Mouse (Mus musculus) forebrain, postnatal 0 days (tissue): ENCODE measurements at regions not wholly inside any gene's neighbourhood (a gene's known extent, or its start where the extent isn't known, plus 50 kb on each side); places are given as distances from the start of the nearest gene placed in this dataset.

Experiments used
- ATAC-seq: fragments of 200-750 bp; cut with Nextera tagmentation; 2 replicates; pipeline ENCODE4 v1.8.0; 2017; ENCODE audit warnings: mild to moderate bottlenecking, moderate library complexity
- DNase-seq: peaks from one replicate; pipeline ENCODE4 v3.0.0-alpha.2; 2015
- H3K27ac ChIP-seq: fragments of 300-500 bp; sonication (generic); 2 replicates; pipeline ENCODE4 v1.5.1; 2014; ENCODE audit warnings: low read depth, mild to moderate bottlenecking, antibody characterized with exemption, low read length, moderate library complexity, mixed read lengths
- H3K27me3 ChIP-seq: fragments of 300-500 bp; sonication (generic); 2 replicates; pipeline ENCODE4 v1.6.1; 2014; ENCODE audit warnings: mild to moderate bottlenecking, low read length, mixed read lengths; ENCODE audit not compliant: insufficient read depth
- H3K36me3 ChIP-seq: fragments of 300-500 bp; sonication (generic); 2 replicates; pipeline ENCODE4 v1.6.1; 2014; ENCODE audit warnings: mild to moderate bottlenecking, moderate library complexity; ENCODE audit not compliant: insufficient read depth
- H3K4me1 ChIP-seq: fragments of 300-500 bp; sonication (generic); 2 replicates; pipeline ENCODE4 v1.6.1; 2014; ENCODE audit warnings: antibody characterized with exemption; ENCODE audit not compliant: insufficient read depth
- H3K4me2 ChIP-seq: fragments of 300-500 bp; sonication (generic); 2 replicates; pipeline ENCODE4 v1.6.1; 2014; ENCODE audit warnings: low read depth, mild to moderate bottlenecking, moderate library complexity
- H3K4me3 ChIP-seq: fragments of 300-500 bp; sonication (generic); 2 replicates; pipeline ENCODE4 v1.5.1; 2014; ENCODE audit warnings: low read depth, low read length, mixed read lengths
- H3K9ac ChIP-seq: fragments of 300-500 bp; sonication (generic); 2 replicates; pipeline ENCODE4 v1.6.1; 2014; ENCODE audit warnings: mild to moderate bottlenecking
- H3K9me3 ChIP-seq: fragments of 300-500 bp; sonication (generic); 2 replicates; pipeline ENCODE4 v1.6.1; 2016; ENCODE audit warnings: low read length
- CTCF ChIP-seq: sonication (generic); IDR thresholded peaks from 2 replicates; pipeline ENCODE4 v1.5.1; 2016; ENCODE audit warnings: antibody characterized with exemption, control low read depth, low read depth
- WGBS: fragments of 180-500 bp; shearing (Covaris S2); extraction: QIAGEN DNeasy Blood & Tissue Kit; methylation state at CpG from one replicate; pipeline ENCODE4 v1.1.7; 2014; 5-methylcytosine and 5-hydroxymethylcytosine counted together

GRCm38 (mm10) chr10:37257544-37257943, 118.8 kb upstream of the Marcks start:
- no peak for DNase-seq
- ATAC-seq: no peak
- Histone ChIP-seq H3K4me3 (no peak overlapping the region), H3K4me2 (no peak overlapping the region), H3K36me3 (no peaks in the 10 kb centered on the region), H3K27me3 (no peaks in the 10 kb centered on the region), H3K9ac (no peak overlapping the region), H3K9me3 (no peaks in the 10 kb centered on the region), H3K4me1 (no peaks in the 10 kb centered on the region), H3K27ac (no peak overlapping the region)
- 74% methylated on average over 6 of the region's 6 CpGs for WGBS
- no peak for TF ChIP-seq CTCF

- peak; percentile 39 for DNase-seq
- peak; percentile 62 for ATAC-seq
- H3K36me3 ChIP-seq: no peaks in the 10 kb centered on the region
- no peak overlapping the region for H3K4me3 ChIP-seq
- 0 out of 2 replicates have a peak overlapping the region, but pooled peaks have one; percentile 15 for H3K27ac ChIP-seq
- H3K4me2 ChIP-seq: no peak overlapping the region
- H3K9ac ChIP-seq: no peak overlapping the region
- H3K27me3 ChIP-seq: no peaks in the 10 kb centered on the region
- TF ChIP-seq CTCF: no peak
- WGBS: 28% methylated on average over 6 of the region's 6 CpGs
- no peaks in the 10 kb centered on the region for H3K9me3 ChIP-seq
- H3K4me1 ChIP-seq: no peaks in the 10 kb centered on the region
Measured at GRCm38 (mm10) chr10:37250934-37251521, 112.3 kb upstream of the Marcks start.

- no peak for DNase-seq
- TF ChIP-seq CTCF: no peak
- Histone ChIP-seq H3K27ac (no peak overlapping the region), H3K9ac (no peak overlapping the region), H3K4me1 (no peaks in the 10 kb centered on the region), H3K4me3 (no peak overlapping the region), H3K27me3 (no peaks in the 10 kb centered on the region), H3K4me2 (no peak overlapping the region), H3K9me3 (no peaks in the 10 kb centered on the region), H3K36me3 (no peaks in the 10 kb centered on the region)
- WGBS: 61% methylated on average over 2 of the region's 2 CpGs
- no peak for ATAC-seq
Measured at GRCm38 (mm10) chr10:37250157-37250556, 111.4 kb upstream of the Marcks start.

- 85% methylated on average over 4 of the region's 4 CpGs for WGBS
- no peak overlapping the region for H3K9ac ChIP-seq
- H3K9me3 ChIP-seq: no peaks in the 10 kb centered on the region
- no peaks in the 10 kb centered on the region for H3K27me3 ChIP-seq
- TF ChIP-seq CTCF: no peak
- ATAC-seq: no peak
- H3K27ac ChIP-seq: no peak overlapping the region
- no peak for DNase-seq
- no peaks in the 10 kb centered on the region for H3K4me1 ChIP-seq
- no peak overlapping the region for H3K4me2 ChIP-seq
- no peaks in the 10 kb centered on the region for H3K36me3 ChIP-seq
- H3K4me3 ChIP-seq: no peak overlapping the region
Measured at GRCm38 (mm10) chr10:37249511-37249910, 110.8 kb upstream of the Marcks start.

- H3K27ac ChIP-seq: no peak overlapping the region
- DNase-seq (no peak), ATAC-seq (no peak)
- no peaks in the 10 kb centered on the region for H3K27me3 ChIP-seq
- TF ChIP-seq CTCF: no peak
- H3K9ac ChIP-seq: no peak overlapping the region
- H3K4me3 ChIP-seq: no peak overlapping the region
- H3K36me3 ChIP-seq: no peaks in the 10 kb centered on the region
- no peaks in the 10 kb centered on the region for H3K9me3 ChIP-seq
- H3K4me1 ChIP-seq: no peaks in the 10 kb centered on the region
- no peak overlapping the region for H3K4me2 ChIP-seq
Measured at GRCm38 (mm10) chr10:37247121-37247520, 108.4 kb upstream of the Marcks start.

GRCm38 (mm10) chr10:37243136-37243535, 104.4 kb upstream of the Marcks start:
- Histone ChIP-seq H3K9me3 (no peaks in the 10 kb centered on the region), H3K27ac (no peak overlapping the region), H3K27me3 (no peaks in the 10 kb centered on the region), H3K4me1 (no peaks in the 10 kb centered on the region), H3K36me3 (no peaks in the 10 kb centered on the region), H3K9ac (no peak overlapping the region), H3K4me3 (no peak overlapping the region), H3K4me2 (no peak overlapping the region)
- DNase-seq (no peak), ATAC-seq (no peak)
- 91% methylated on average over 2 of the region's 2 CpGs for WGBS
- TF ChIP-seq CTCF: no peak

- Histone ChIP-seq H3K4me2 (no peak overlapping the region), H3K4me1 (no peaks in the 10 kb centered on the region), H3K27ac (no peak overlapping the region), H3K9me3 (no peaks in the 10 kb centered on the region), H3K4me3 (no peak overlapping the region), H3K9ac (no peak overlapping the region), H3K27me3 (no peaks in the 10 kb centered on the region), H3K36me3 (no peaks in the 10 kb centered on the region)
- no peak for DNase-seq
- WGBS: 51% methylated on average over 4 of the region's 4 CpGs
- TF ChIP-seq CTCF: no peak
- no peak for ATAC-seq
Measured at GRCm38 (mm10) chr10:37241821-37242263, 103.1 kb upstream of the Marcks start.
